Mouse (Mus musculus): ENCODE measurements around the gene Cideb. TPM values are rescaled to one million over a fixed set of nuclear protein-coding genes. Genes with fewer than 3 reads are reported as not detected.

The Cideb gene
- polyA plus RNA-seq, 1 experiment from 2014 or later = 0.35 TPM

DNA sequence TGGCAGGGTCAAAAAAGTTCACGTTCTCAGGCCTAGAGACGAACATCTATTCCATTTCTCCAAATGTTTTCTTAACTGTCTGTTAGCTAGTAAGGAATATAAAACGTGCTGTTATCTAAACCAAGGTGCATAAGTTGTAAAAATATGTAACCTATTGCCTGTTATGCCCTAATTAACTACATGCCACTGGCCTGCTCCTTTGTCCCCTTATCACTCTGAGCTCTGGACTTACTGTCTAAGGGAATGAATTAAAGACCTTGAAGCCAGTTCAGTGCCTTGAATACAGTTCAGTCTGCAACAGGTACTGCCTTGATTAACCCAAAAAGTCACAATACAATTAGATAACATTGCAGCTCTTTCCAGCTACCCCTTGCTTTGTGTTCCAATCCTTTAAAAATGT lies 22.9 kb downstream of the Cideb start:
- Histone ChIP-seq H3K27ac (replicated peaks) (no peak overlapping the region), H3K36me3 (peaks cover 27% of the 10 kb centered on the region), H3K4me3 (replicated peaks) (no peak overlapping the region), H3K4me1 (no peaks in the 10 kb centered on the region), H3K9me3 (replicated peaks) (no peaks in the 10 kb centered on the region), H3K9ac (replicated peaks) (no peak overlapping the region), H3K27me3 (replicated peaks) (0 out of 2 replicates have a peak, but pooled peaks cover 3% of the 10 kb centered on the region), H3K4me2 (no peak overlapping the region)
- ATAC-seq (ENCODE audit: low FRiP score) = no peak
- 75% methylated on average over 3 of the region's 3 CpGs for WGBS

- no peak for ATAC-seq (ENCODE audit: low FRiP score)
- Histone ChIP-seq H3K4me2 (no peak overlapping the region), H3K4me3 (replicated peaks) (no peak overlapping the region), H3K36me3 (peaks cover 22% of the 10 kb centered on the region), H3K9ac (replicated peaks) (no peak overlapping the region), H3K4me1 (no peaks in the 10 kb centered on the region), H3K27me3 (replicated peaks) (0 out of 2 replicates have a peak, but pooled peaks cover 3% of the 10 kb centered on the region), H3K27ac (replicated peaks) (no peak overlapping the region), H3K9me3 (replicated peaks) (no peaks in the 10 kb centered on the region)
- WGBS = 82% methylated on average over 7 of the region's 7 CpGs
Observed at GRCm38 (mm10) chr14:55734869-55735268, 23.4 kb downstream of the Cideb start.

- 79% methylated on average over 10 of the region's 10 CpGs for WGBS
- ATAC-seq (ENCODE audit: low FRiP score) = no peak
Observed at GRCm38 (mm10) chr14:55733889-55734288, 24.4 kb downstream of the Cideb start.

DNA sequence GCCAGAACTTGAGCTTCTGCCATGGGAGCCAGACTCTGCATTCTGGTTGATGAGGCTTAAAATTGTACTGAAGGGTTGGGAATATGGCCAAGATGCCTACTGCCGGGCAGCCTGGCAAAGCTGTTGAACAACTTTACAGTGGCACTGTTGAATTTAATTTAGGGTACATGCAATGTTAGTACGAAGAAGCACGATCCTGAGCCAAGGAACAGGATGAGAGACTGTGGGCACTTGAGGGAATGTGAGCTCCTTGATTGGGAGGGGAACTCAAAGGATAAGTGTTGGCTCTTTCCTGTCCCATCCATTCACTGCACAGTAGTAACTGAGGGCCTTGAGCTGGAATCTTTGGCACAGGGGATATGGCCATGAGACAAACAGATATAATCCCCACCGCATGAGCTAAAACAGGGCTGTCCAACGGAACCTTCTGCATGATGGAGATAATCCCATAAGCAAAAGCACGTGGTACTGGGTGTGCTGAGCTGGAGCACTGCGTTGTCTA lies 27.7 kb downstream of the Cideb start:
- H3K4me3 ChIP-seq (replicated peaks) = no peak overlapping the region
- 75% methylated on average over 7 of the region's 7 CpGs for WGBS
- H3K27me3 ChIP-seq (replicated peaks) = 0 out of 2 replicates have a peak, but pooled peaks cover 6% of the 10 kb centered on the region
- no peaks in the 10 kb centered on the region for H3K36me3 ChIP-seq
- H3K9me3 ChIP-seq (replicated peaks) = no peaks in the 10 kb centered on the region
- peak overlapping the region; percentile 67 for H3K27ac ChIP-seq (replicated peaks)
- H3K4me2 ChIP-seq = no peak overlapping the region
- no peaks in the 10 kb centered on the region for H3K4me1 ChIP-seq
- no peak overlapping the region for H3K9ac ChIP-seq (replicated peaks)
- ATAC-seq (ENCODE audit: low FRiP score) = peak; percentile 75; the same call in 1 of the 2 replicates

More at GRCm38 (mm10) chr14:55733889-55734288, 24.4 kb downstream of the Cideb start:
- H3K27ac ChIP-seq (replicated peaks) = no peak overlapping the region
- peaks cover 13% of the 10 kb centered on the region for H3K36me3 ChIP-seq
- H3K9ac ChIP-seq (replicated peaks) = no peak overlapping the region
- H3K9me3 ChIP-seq (replicated peaks) = no peaks in the 10 kb centered on the region
- no peak overlapping the region for H3K4me2 ChIP-seq
- H3K4me1 ChIP-seq = no peaks in the 10 kb centered on the region
- 0 out of 2 replicates have a peak, but pooled peaks cover 6% of the 10 kb centered on the region for H3K27me3 ChIP-seq (replicated peaks)
- H3K4me3 ChIP-seq (replicated peaks) = no peak overlapping the region

GRCm38 (mm10) chr14:55730116-55730515 lies 28.1 kb downstream of the Cideb start:
- 68% methylated on average over 7 of the region's 7 CpGs for WGBS
- ATAC-seq (ENCODE audit: low FRiP score) = peak; percentile 31; the same call in 1 of the 2 replicates
- Histone ChIP-seq H3K27me3 (replicated peaks) (0 out of 2 replicates have a peak, but pooled peaks cover 6% of the 10 kb centered on the region), H3K9me3 (replicated peaks) (no peaks in the 10 kb centered on the region), H3K4me3 (replicated peaks) (no peak overlapping the region), H3K4me1 (no peaks in the 10 kb centered on the region), H3K9ac (replicated peaks) (no peak overlapping the region), H3K36me3 (no peaks in the 10 kb centered on the region), H3K4me2 (no peak overlapping the region), H3K27ac (replicated peaks) (peak overlapping the region; percentile 57)

DNA sequence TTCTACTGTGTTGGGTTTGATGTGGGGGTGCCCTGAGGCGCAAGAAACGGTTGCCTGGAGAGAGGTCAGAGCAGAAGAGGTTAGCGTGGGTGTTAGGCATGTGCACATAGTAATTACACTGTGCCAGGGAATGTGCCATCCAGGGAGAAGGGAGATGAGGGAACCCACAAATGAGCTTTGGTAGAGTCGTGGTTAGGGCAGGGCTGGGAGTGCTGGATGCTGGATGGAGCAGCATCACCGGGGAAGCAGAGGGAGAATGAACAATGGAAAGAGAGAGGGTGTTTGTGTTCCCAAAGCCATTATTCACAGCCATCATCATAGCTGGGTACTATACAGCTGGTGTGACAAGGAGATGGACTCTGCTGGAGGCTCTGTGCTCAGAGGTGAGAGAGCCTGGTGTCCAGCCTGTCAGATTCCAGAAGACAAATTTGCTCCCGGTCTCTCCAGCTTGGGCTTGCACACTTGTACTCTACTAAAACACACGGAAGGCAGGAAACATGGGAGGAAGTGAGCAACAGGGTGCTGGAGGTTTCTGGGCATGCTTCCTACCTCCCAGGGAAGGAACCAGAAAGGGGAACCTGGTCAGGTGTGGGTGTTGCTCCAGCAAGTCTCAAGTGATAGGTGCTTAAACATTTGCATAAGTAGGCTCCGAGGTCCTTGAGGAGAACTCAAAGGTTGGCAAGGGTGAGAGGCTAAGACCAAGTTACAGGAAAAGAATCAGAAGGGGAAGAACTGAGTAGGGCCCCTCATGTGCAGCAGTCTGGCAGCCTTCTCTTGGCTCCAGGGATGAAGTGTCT lies 30.2 kb downstream of the Cideb start:
- H3K9me3 ChIP-seq (replicated peaks) = no peaks in the 10 kb centered on the region
- no peak overlapping the region for H3K4me3 ChIP-seq (replicated peaks)
- 0 out of 2 replicates have a peak, but pooled peaks cover 6% of the 10 kb centered on the region for H3K27me3 ChIP-seq (replicated peaks)
- H3K4me2 ChIP-seq = no peak overlapping the region
- no peak overlapping the region for H3K9ac ChIP-seq (replicated peaks)
- ATAC-seq (ENCODE audit: low FRiP score) = no peak
- 72% methylated on average over 8 of the region's 8 CpGs for WGBS
- H3K4me1 ChIP-seq = no peaks in the 10 kb centered on the region
- no peak overlapping the region for H3K27ac ChIP-seq (replicated peaks)
- H3K36me3 ChIP-seq = no peaks in the 10 kb centered on the region

- no peak overlapping the region for H3K9ac ChIP-seq (replicated peaks)
- H3K4me2 ChIP-seq = no peak overlapping the region
- H3K9me3 ChIP-seq (replicated peaks) = no peaks in the 10 kb centered on the region
- H3K27ac ChIP-seq (replicated peaks) = no peak overlapping the region
- H3K4me1 ChIP-seq = peaks cover 8% of the 10 kb centered on the region
- H3K27me3 ChIP-seq (replicated peaks) = 0 out of 2 replicates have a peak, but pooled peaks cover 3% of the 10 kb centered on the region
- ATAC-seq (ENCODE audit: low FRiP score) = no peak
- H3K36me3 ChIP-seq = no peaks in the 10 kb centered on the region
- H3K4me3 ChIP-seq (replicated peaks) = no peak overlapping the region
Observed at GRCm38 (mm10) chr14:55726261-55726660, 32.0 kb downstream of the Cideb start.

GRCm38 (mm10) chr14:55724411-55724871 lies 33.8 kb downstream of the Cideb start:
- Histone ChIP-seq H3K9ac (replicated peaks) (no peak overlapping the region), H3K27ac (replicated peaks) (no peak overlapping the region), H3K36me3 (peaks cover 5% of the 10 kb centered on the region; the same call in 1 of the 2 replicates), H3K4me3 (replicated peaks) (no peak overlapping the region), H3K9me3 (replicated peaks) (no peaks in the 10 kb centered on the region), H3K4me1 (peaks cover 16% of the 10 kb centered on the region), H3K4me2 (no peak overlapping the region), H3K27me3 (replicated peaks) (0 out of 2 replicates have a peak, but pooled peaks cover 3% of the 10 kb centered on the region)
- ATAC-seq (ENCODE audit: low FRiP score) = no peak
- WGBS = 69% methylated on average over 8 of the region's 8 CpGs

GRCm38 (mm10) chr14:55723433-55723832 lies 34.8 kb downstream of the Cideb start:
- H3K9ac ChIP-seq (replicated peaks) = no peak overlapping the region
- WGBS = 94% methylated on average over 7 of the region's 7 CpGs
- H3K4me3 ChIP-seq (replicated peaks) = no peak overlapping the region
- no peaks in the 10 kb centered on the region for H3K9me3 ChIP-seq (replicated peaks)
- H3K27me3 ChIP-seq (replicated peaks) = no peaks in the 10 kb centered on the region
- ATAC-seq (ENCODE audit: low FRiP score) = no peak
- H3K36me3 ChIP-seq = peaks cover 11% of the 10 kb centered on the region
- no peak overlapping the region for H3K27ac ChIP-seq (replicated peaks)
- no peak overlapping the region for H3K4me2 ChIP-seq
- peaks cover 16% of the 10 kb centered on the region for H3K4me1 ChIP-seq

DNA sequence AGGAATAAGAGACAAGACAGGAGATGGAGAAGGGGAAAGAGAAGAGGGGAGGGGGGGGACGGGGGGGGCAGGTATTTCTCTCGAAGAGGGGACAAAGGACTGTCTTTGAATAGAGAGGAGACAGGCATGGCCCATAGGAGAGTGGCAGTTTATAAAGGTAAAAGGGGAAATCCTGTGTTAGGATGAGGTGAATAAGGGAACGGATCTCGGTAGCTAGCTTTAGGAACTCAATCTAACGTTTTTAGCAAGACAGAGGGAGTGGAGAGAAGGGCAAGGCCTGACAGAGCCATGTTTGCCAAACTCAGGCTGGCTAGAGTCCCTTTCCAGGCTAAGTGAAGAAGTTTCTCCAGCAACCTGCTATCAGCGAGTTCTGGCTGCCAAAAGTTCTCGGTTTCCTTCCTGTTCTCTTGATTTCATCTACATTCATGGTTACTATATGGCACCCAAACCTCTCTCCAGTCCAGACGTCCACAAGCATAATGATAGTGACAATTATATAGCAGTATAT lies 35.8 kb downstream of the Cideb start:
- H3K27me3 ChIP-seq (replicated peaks) = no peaks in the 10 kb centered on the region
- H3K4me1 ChIP-seq = peaks cover 16% of the 10 kb centered on the region
- H3K9me3 ChIP-seq (replicated peaks) = no peaks in the 10 kb centered on the region
- peak overlapping the region; percentile 92 for H3K4me3 ChIP-seq (replicated peaks)
- ATAC-seq (ENCODE audit: low FRiP score) = peak; percentile 9; the same call in 1 of the 2 replicates
- no peak overlapping the region for H3K9ac ChIP-seq (replicated peaks)
- H3K36me3 ChIP-seq = peaks cover 19% of the 10 kb centered on the region
- 47% methylated on average over 8 of the region's 8 CpGs for WGBS
- H3K4me2 ChIP-seq = peak overlapping the region; percentile 79
- H3K27ac ChIP-seq (replicated peaks) = peak overlapping the region; percentile 88; the same call in 1 of the 2 replicates

DNA sequence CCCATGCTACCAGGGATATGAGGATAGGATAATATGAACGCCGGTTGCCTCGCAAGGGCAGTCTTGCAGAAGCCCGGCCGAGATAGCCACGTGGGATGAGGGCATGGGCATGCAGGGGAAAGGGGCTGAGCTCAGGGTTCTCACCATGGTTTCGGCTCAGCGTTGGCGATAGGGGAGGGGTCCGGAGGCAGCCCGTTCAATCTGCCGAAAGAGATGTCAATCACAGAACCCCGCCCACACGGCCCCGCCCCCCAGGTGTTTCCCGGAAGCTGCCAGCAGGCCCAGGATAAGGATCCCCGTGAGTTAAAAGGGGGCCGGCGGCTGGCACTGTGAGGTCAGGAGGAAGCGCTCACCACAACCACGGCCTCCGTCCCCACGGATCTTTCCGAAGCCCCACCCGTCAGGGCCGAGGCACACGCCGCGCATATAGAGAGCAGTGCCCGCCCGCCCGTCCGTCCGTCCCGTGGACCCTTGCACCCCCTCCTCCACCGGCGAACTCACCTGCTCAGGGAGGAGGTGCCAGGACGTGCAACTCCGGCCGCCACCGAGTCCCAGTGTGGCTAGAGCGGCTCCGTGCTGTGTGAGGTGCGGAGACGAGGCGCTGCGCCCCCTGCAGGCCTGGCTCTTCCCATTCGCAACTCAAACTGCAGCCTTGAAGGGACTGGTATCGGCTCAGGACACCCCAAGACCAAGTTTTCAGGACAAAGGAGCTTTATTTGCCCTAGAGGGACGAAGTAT lies 36.4 kb downstream of the Cideb start, which contains the start of gene Rabggta:
Gene Rabggta (minus strand): TSS at position 564 of the 738 bp plus-strand sequence.
- H3K4me1 ChIP-seq = peaks cover 16% of the 10 kb centered on the region
- H3K36me3 ChIP-seq = peaks cover 25% of the 10 kb centered on the region
- H3K9me3 ChIP-seq (replicated peaks) = no peaks in the 10 kb centered on the region
- H3K27ac ChIP-seq (replicated peaks) = peak within 1 kb of the TSS; percentile 88
- peak within 1 kb of the TSS; percentile 79 for H3K4me2 ChIP-seq
- peak within 1 kb of the TSS; percentile 75 for H3K9ac ChIP-seq (replicated peaks)
- H3K4me3 ChIP-seq (replicated peaks) = peak within 1 kb of the TSS; percentile 92
- WGBS = under 1% methylated on average over 49 of the region's 50 CpGs
- peak; percentile 96 for ATAC-seq (ENCODE audit: low FRiP score)
- no peaks in the 10 kb centered on the region for H3K27me3 ChIP-seq (replicated peaks)
